Mouse (Mus musculus) forebrain, embryonic 11.5 days (tissue): ENCODE results near the gene Calml4. TPM values are rescaled to one million over a fixed set of nuclear protein-coding genes. Genes with fewer than 3 reads are reported as not detected.
"Not testable (repeated sequence)": the region's sequence is repeated elsewhere in the genome, so short reads cannot be mapped to it uniquely, and the experiment has no call there.

ENCODE experiments used
- ATAC-seq: fragments of 200-750 bp; cut with Nextera tagmentation; replicated peaks from 2 replicates; pipeline ENCODE4 v1.8.0; 2017; ENCODE audit warnings: moderate TSS enrichment; ENCODE audit not compliant: low FRiP score
- DNase-seq: peaks from one replicate; pipeline ENCODE4 v3.0.0-alpha.2; 2017; ENCODE audit warnings: low spot score
- H3K27ac ChIP-seq: fragments of 300-500 bp; sonication (generic); 2 replicates; pipeline ENCODE4 v1.5.1; 2014; ENCODE audit warnings: low read depth, low read length
- H3K27me3 ChIP-seq: fragments of 300-500 bp; sonication (generic); 2 replicates; pipeline ENCODE4 v1.6.1; 2014; ENCODE audit warnings: mild to moderate bottlenecking, low read length, mixed read lengths; ENCODE audit not compliant: control insufficient read depth, insufficient read depth
- H3K36me3 ChIP-seq: fragments of 300-500 bp; sonication (generic); 2 replicates; pipeline ENCODE4 v1.6.1; 2014; ENCODE audit warnings: mild to moderate bottlenecking, low read length, moderate library complexity, mixed read lengths; ENCODE audit not compliant: control insufficient read depth, insufficient read depth
- H3K4me1 ChIP-seq: fragments of 300-500 bp; sonication (generic); replicated peaks from 2 replicates; pipeline ENCODE4 v1.6.1; 2014; ENCODE audit warnings: low read length, mixed read lengths; ENCODE audit not compliant: control insufficient read depth, insufficient read depth
- H3K4me2 ChIP-seq: fragments of 300-500 bp; sonication (generic); 2 replicates; pipeline ENCODE4 v1.6.1; 2014; ENCODE audit warnings: low read depth, mild to moderate bottlenecking, low read length, moderate library complexity, mixed read lengths; ENCODE audit not compliant: severe bottlenecking
- H3K4me3 ChIP-seq: fragments of 300-500 bp; sonication (generic); 2 replicates; pipeline ENCODE4 v1.5.1; 2014; ENCODE audit warnings: low read depth, low read length
- H3K9ac ChIP-seq: fragments of 300-500 bp; sonication (generic); 2 replicates; pipeline ENCODE4 v1.6.1; 2014; ENCODE audit warnings: low read length
- H3K9me3 ChIP-seq: fragments of 300-500 bp; sonication (generic); 2 replicates; pipeline ENCODE4 v1.6.1; 2016; ENCODE audit warnings: low read length, mixed read lengths; ENCODE audit not compliant: control insufficient read depth
- WGBS: fragments of 180-500 bp; shearing (Covaris S2); extraction: QIAGEN DNeasy Blood & Tissue Kit; methylation state at CpG from one replicate; pipeline ENCODE4 v1.1.7; 2014; 5-methylcytosine and 5-hydroxymethylcytosine counted together
- polyA plus RNA-seq: library from polyadenylated mRNA; unstranded; fragments of >200 nt; fragmentation: Nextera tagmentation; extraction: Ambion mirVana; gene quantifications from 2 replicates; pipeline ENCODE4 v1.2.1, GENCODE M21; 2014

Gene Calml4
- polyA plus RNA-seq, 1 experiment from 2014 or later, result 0.48 TPM

- 70% methylated on average over 12 of the region's 12 CpGs for WGBS
- Histone ChIP-seq H3K36me3 (no peaks in the 10 kb centered on the region), H3K27ac (no peak overlapping the region), H3K27me3 (no peaks in the 10 kb centered on the region), H3K4me2 (no peak overlapping the region), H3K4me3 (no peak overlapping the region), H3K9ac (no peak overlapping the region), H3K9me3 (no peaks in the 10 kb centered on the region), H3K4me1 (no peaks in the 10 kb centered on the region; the same call in 1 of the 2 replicates)
- ATAC-seq (no peak), DNase-seq (no peak)
Measured at GRCm38 (mm10) chr9:62817099-62817571, 40.7 kb upstream of the Calml4 start.

- ATAC-seq, result no peak
- no peaks in the 10 kb centered on the region for H3K36me3 ChIP-seq
- WGBS, result 84% methylated on average over 4 of the region's 4 CpGs
- no peak overlapping the region for H3K27ac ChIP-seq
- H3K9ac ChIP-seq, result no peak overlapping the region
- no peaks in the 10 kb centered on the region for H3K27me3 ChIP-seq
- no peaks in the 10 kb centered on the region for H3K4me1 ChIP-seq
- no peak overlapping the region for H3K4me2 ChIP-seq
- no peak for DNase-seq
- no peaks in the 10 kb centered on the region for H3K9me3 ChIP-seq
- no peak overlapping the region for H3K4me3 ChIP-seq
Measured at GRCm38 (mm10) chr9:62817828-62818614, 39.9 kb upstream of the Calml4 start.

- H3K4me3 ChIP-seq, result no peak overlapping the region
- H3K36me3 ChIP-seq, result no peaks in the 10 kb centered on the region
- no peak overlapping the region for H3K4me2 ChIP-seq
- ATAC-seq, result no peak
- no peaks in the 10 kb centered on the region for H3K27me3 ChIP-seq
- H3K27ac ChIP-seq, result no peak overlapping the region
- H3K9me3 ChIP-seq, result no peaks in the 10 kb centered on the region
- H3K4me1 ChIP-seq, result no peaks in the 10 kb centered on the region
- WGBS, result 82% methylated on average over 3 of the region's 3 CpGs
- no peak overlapping the region for H3K9ac ChIP-seq
- no peak for DNase-seq
Measured at GRCm38 (mm10) chr9:62819494-62819893, 38.4 kb upstream of the Calml4 start.

GRCm38 (mm10) chr9:62819910-62820309, 38.0 kb upstream of the Calml4 start:
- WGBS, result 85% methylated on average over 6 of the region's 6 CpGs
- H3K27ac ChIP-seq, H3K27me3 ChIP-seq, DNase-seq, H3K36me3 ChIP-seq, H3K4me1 ChIP-seq, H3K9ac ChIP-seq, H3K4me2 ChIP-seq, H3K9me3 ChIP-seq, H3K4me3 ChIP-seq, ATAC-seq: not testable (repeated sequence)

GRCm38 (mm10) chr9:62820829-62821228, 37.1 kb upstream of the Calml4 start:
- H3K9me3 ChIP-seq, result no peaks in the 10 kb centered on the region
- no peaks in the 10 kb centered on the region for H3K27me3 ChIP-seq
- no peak overlapping the region for H3K27ac ChIP-seq
- DNase-seq (no peak), ATAC-seq (no peak)
- 93% methylated on average over 6 of the region's 6 CpGs for WGBS
- H3K9ac ChIP-seq, result no peak overlapping the region
- H3K4me2 ChIP-seq, result no peak overlapping the region
- H3K4me3 ChIP-seq, result no peak overlapping the region
- no peaks in the 10 kb centered on the region for H3K36me3 ChIP-seq
- peaks cover 7% of the 10 kb centered on the region; the same call in 1 of the 2 replicates for H3K4me1 ChIP-seq

- ATAC-seq, result no peak
- WGBS, result 95% methylated on average over 7 of the region's 7 CpGs
- H3K36me3 ChIP-seq, result no peaks in the 10 kb centered on the region
Measured at GRCm38 (mm10) chr9:62821811-62822210, 36.1 kb upstream of the Calml4 start.

GRCm38 (mm10) chr9:62825791-62826393, 32.0 kb upstream of the Calml4 start:
- no peak overlapping the region for H3K4me3 ChIP-seq
- H3K36me3 ChIP-seq, result no peaks in the 10 kb centered on the region
- no peaks in the 10 kb centered on the region for H3K27me3 ChIP-seq
- peaks cover 20% of the 10 kb centered on the region; the same call in 1 of the 2 replicates for H3K4me1 ChIP-seq
- DNase-seq (peak; percentile 71), ATAC-seq (peak; percentile 35)
- 3% methylated on average over 8 of the region's 9 CpGs for WGBS
- H3K9ac ChIP-seq, result peak overlapping the region; percentile 12; the same call in 1 of the 2 replicates
- peak overlapping the region; percentile 85 for H3K27ac ChIP-seq
- H3K4me2 ChIP-seq, result 0 out of 2 replicates have a peak overlapping the region, but pooled peaks have one; percentile 18
- no peaks in the 10 kb centered on the region for H3K9me3 ChIP-seq

More at GRCm38 (mm10) chr9:62821811-62822210, 36.1 kb upstream of the Calml4 start:
- Histone ChIP-seq H3K9ac (no peak overlapping the region), H3K9me3 (no peaks in the 10 kb centered on the region), H3K27ac (no peak overlapping the region), H3K4me2 (no peak overlapping the region), H3K4me3 (no peak overlapping the region), H3K27me3 (no peaks in the 10 kb centered on the region), H3K4me1 (peaks cover 17% of the 10 kb centered on the region; the same call in 1 of the 2 replicates)
- no peak for DNase-seq

- Histone ChIP-seq H3K27ac (peak overlapping the region; percentile 85), H3K9me3 (no peaks in the 10 kb centered on the region), H3K27me3 (no peaks in the 10 kb centered on the region), H3K9ac (peak overlapping the region; percentile 12; the same call in 1 of the 2 replicates), H3K36me3 (no peaks in the 10 kb centered on the region), H3K4me3 (no peak overlapping the region), H3K4me2 (peak overlapping the region; percentile 18; the same call in 1 of the 2 replicates), H3K4me1 (peaks cover 20% of the 10 kb centered on the region; the same call in 1 of the 2 replicates)
- ATAC-seq (no peak), DNase-seq (no peak)
- 3% methylated on average over 7 of the region's 7 CpGs for WGBS
Measured at GRCm38 (mm10) chr9:62826456-62826855, 31.4 kb upstream of the Calml4 start.
